Mouse (Mus musculus): ENCODE measurements at regions not wholly inside any gene's neighbourhood (a gene's known extent, or its start where the extent isn't known, plus 50 kb on each side); places are given as distances from the start of the nearest gene placed in this dataset.

DNA sequence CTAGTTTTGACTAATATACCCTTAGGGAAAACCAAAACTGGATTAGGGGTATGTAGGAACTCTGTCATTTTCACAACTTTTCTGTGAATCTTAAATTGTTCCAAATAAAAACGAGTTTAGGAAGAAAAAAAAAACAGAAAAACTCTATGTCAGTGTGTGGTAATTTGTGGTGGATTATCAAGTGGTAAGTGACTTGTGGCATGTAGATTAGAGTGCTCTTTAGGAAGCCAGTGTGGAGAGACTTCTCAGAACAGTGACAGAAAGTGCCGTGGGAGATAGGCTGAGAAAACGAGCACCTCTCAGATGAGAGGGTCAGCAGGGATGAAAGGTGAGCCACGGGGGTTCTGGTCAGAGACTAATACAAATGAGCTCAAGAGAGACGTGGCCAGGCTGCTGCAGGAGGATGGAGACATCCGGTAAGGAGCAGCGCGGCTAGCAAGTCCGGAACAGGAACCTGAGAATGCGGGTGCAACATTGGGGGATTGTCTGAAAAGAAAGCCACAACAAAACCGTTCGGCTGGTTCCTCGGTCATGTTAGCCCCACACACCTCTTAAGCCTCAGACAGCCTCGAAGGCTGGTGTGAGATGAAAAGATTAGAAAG lies 161.3 kb downstream of the Cysltr2 start:
- TF ChIP-seq POLR2A (IDR thresholded peaks at IDR 0.05; ENCODE audit: insufficient read depth, low read length) (no peak), CTCF (IDR thresholded peaks at IDR 0.05; ENCODE audit: low read depth, low read length) (no peak)
